Mouse (Mus musculus) brain, embryonic 14.5 days (tissue): ENCODE measurements at regions not wholly inside any gene's neighbourhood (a gene's known extent, or its start where the extent isn't known, plus 50 kb on each side); places are given as distances from the start of the nearest gene placed in this dataset.

Experiments
- CTCF ChIP-seq: fragments of 200-500 bp; IDR thresholded peaks from 2 replicates; pipeline ENCODE4 v1.5.1; 2012; ENCODE audit warnings: inconsistent platforms, mild to moderate bottlenecking, moderate library complexity, borderline replicate concordance; ENCODE audit not compliant: insufficient read depth, insufficient read length; ENCODE audit errors: extremely low read depth
- POLR2A ChIP-seq: fragments of 200-500 bp; IDR thresholded peaks from 2 replicates; pipeline ENCODE4 v1.6.1; 2012; ENCODE audit warnings: mild to moderate bottlenecking, inconsistent platforms, borderline replicate concordance; ENCODE audit not compliant: poor library complexity, insufficient read depth, insufficient read length, severe bottlenecking; ENCODE audit errors: extremely low read depth

GRCm38 (mm10) chr8:113111665-113112064 is 523.7 kb upstream of the Mon1b start:
- peak; percentile 24; the same call in 1 of the 2 replicates for TF ChIP-seq CTCF
- TF ChIP-seq POLR2A, result no peak
